Mouse (Mus musculus): ENCODE results near the gene Chd5.

Gene Chd5

DNA sequence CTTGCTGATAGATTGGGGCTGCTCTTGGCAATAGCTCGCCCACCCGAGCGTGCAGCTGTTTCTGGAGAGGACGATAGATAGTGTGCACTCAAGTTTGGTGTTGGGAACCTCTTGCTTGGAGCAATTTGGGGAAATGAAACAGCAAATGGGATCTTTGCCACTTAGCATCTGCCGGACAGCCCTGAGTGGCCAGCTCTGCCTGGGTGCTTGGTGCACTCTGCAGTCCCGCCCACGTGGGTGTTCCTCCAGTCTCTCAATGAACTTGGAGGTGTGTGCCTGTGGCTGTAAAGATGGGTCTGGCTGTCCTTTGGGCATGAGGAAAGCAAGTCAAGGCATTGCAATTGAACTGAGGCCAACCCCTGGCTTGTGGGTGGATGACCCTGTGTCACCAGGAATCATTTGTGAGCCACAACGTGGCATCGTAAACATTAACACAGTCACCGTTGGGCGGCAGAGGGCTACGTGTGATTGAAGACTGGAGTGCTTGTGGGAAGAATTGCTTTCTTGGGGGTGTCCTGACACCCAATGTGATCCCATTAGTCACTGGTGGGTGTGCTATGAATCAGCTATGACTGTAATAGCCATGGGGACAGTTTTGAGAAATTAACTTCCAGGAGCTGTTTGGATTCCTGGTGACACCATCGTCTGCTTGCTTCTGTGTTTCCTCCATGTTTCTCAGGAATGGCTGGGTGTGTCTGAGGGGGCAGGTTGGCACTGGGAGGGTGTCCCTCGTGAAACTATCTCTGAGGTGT, 15.6 kb downstream of the Chd5 start:
- no peak for DNase-seq (ENCODE audit: low read depth, low spot score)

DNA sequence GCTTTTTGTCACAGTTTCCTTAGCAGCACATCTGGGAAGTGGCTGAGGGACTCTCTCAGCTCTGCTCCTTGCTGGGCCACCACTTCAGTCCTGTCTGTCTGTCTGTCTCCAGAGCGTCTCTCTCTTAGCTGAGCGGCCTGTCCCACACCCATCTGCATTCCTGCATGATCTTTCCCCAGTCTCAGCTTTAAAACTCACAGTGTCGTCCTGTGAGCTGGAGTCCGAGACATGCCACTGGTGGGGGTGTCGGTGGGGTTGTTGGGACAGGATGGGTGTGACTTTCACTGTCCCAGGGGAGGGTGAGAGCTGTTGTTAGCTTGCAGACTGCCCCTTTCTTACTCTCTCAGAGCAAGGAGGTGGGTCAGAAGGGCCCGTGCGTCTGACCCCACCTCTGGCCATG, 17.2 kb downstream of the Chd5 start:
- DNase-seq (ENCODE audit: low read depth, low spot score) = no peak

DNA sequence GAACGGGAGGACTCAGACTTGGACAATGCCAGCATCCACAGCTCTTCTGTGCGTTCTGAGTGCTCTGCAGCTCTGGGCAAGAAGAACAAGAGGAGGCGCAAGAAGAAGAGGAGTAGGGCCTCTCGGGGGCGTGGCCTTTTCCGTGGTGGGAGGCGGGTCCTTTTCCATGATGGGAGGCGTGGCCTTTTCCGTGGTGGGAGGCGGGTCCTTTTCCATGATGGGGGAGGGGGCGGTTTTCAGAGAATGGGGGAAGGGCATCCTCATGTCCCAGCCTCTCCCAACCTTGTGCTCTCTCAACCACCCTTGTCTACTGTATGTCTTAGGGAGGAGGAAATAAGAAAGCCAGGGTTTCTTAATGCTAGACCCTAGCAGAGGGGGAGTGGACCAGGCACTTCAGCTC, 21.2 kb downstream of the Chd5 start:
- no peak for DNase-seq (ENCODE audit: low read depth, low spot score)

DNA sequence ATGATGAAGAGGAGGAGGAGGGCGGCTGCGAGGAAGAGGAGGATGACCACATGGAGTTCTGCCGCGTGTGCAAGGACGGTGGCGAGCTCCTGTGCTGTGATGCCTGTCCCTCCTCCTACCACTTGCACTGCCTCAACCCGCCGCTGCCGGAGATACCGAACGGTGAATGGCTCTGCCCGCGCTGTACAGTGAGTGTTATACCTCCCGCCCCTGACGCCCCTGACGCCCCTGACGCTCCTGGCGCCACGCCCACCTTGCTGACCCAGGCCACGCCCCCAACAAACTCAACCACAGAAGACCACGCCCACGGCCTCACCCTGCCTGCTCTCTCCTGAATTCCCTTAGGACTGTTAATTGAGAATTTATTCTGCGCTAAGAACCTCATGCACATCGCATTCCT, 22.4 kb downstream of the Chd5 start:
- DNase-seq (ENCODE audit: low read depth, low spot score) = no peak

DNA sequence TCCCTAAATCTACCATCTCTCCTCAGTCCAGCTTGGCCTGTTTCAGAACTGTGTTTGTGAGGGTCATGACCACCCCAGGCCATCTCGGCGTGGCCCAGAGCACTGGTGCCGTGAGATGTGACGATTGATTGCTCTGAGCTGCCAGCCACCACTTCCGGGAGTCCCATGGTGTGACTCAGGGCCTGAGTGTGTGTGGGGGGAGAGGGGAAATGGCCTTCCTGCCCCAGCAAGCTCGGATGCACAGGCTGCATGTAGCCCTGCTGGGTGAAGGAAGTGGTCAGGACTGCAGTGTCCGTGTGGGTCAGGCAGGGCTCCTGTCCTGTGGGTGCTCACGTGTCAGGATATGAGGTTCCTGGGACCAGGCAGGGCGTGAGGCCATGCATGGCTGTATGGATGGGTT, 23.7 kb downstream of the Chd5 start:
- DNase-seq (ENCODE audit: low read depth, low spot score) = no peak

DNA sequence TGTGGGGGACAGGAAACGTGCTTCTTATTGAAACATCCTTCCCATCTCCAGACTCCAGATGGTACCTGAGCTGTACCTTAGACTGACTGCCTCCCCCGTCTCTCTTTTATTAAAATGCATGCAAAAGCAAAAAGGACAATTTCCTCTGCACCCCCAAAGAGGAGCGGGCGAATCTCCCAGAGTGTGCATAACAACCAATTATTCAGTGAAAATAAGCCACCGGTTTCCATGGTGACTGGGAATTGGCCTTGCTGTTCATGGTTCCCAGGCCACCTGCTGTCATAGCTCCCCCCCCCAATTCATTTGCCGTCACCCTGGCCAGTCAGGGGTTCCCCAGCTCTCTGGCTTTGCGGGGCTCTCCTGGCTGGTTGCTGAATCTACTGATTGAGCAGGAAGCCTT, 26.8 kb downstream of the Chd5 start:
- no peak for DNase-seq (ENCODE audit: low read depth, low spot score)

DNA sequence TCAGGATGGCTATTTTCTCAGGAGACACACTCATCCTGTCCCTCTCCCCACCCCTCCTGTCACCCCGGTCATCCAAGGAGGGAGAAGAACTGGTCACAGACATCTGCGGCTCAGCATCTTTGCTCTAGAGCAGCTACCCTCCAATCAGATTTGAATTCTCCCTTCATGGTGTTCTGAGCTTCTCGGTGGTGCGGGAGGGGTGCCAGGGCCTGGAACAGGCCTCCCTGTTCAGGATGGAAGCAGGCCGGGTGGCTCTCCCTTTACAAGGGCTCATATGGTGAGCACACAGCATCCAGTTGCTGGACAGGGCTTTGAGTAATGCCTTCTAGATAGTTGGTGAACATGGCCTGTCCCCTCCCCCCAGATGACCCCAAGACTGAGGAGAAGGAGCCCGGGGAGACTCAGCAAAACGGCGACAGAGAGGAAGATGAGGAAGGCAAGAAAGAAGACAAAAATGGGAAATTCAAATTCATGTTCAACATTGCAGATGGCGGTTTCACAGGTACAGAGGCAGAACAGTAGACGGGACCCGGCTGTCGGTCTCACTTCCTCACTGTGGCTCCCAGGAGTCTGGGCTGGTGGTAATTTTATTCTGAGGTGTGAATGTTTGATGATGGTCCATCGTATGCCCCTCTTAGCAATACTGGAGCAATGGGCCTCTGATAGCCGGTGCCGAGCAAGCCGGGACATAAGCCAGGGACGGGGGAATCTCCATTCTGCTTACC, 44.2 kb downstream of the Chd5 start:
- no peak for DNase-seq (ENCODE audit: low read depth, low spot score)

DNA sequence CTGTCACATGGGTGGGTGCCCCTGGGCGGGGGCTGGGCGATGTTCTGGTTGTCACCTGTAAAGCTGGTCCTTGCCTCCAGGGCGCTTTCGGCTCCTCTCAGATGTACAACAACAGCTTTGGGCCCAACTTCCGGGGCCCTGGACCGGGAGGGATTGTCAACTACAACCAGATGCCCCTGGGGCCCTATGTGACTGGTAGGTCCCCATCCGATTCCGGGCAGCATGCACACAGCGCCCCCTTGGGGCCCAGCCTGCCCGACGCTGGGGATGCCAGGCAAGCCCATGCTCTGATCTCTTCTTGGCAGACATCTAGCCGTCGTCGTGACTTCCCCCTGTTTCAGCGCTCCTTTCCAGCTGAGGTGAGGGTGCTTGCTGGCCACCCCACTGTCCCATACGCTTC, 47.2 kb downstream of the Chd5 start:
- DNase-seq (ENCODE audit: low read depth, low spot score) = no peak

DNA sequence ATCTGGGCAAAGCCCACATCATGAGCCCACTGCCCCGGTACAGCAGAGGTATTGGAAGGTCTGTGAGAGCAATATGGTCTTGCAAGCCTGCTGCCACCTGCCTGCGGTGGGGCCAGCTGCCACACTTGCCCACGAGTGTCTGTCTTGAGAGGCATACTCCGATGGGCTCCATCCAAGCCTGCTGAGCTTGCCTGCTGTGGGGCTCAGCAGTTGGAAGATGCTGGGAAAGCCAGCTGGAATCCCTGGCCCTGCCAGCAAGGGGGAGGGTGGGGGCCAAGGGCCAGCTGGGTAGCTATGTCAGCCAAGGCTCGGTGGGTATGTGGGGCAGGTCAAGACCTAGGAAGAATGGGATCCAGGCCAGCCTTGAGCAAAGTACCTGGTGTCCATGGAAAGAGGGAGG, 53.7 kb downstream of the Chd5 start:
- no peak for DNase-seq (ENCODE audit: low read depth, low spot score)

DNA sequence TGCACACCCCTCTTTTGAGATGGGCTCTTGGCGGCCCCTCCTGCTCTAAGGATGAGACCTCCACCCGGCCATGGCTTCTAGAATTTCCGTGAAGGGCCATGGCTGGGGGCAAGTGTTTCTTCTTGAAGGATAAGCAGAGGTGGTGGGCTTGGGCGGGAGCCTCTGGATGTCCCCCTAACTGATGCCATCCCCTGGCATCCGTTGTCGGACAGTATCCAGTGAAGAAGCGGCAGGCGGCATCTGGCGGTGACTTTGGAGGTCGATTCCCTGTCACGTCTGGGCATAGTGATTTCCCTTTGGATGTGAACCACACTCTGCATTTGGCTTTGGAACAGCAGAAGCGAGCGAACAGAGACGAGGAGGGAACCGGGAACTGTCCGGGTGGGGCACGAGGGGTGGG, 54.2 kb downstream of the Chd5 start:
- no peak for DNase-seq (ENCODE audit: low read depth, low spot score)

DNA sequence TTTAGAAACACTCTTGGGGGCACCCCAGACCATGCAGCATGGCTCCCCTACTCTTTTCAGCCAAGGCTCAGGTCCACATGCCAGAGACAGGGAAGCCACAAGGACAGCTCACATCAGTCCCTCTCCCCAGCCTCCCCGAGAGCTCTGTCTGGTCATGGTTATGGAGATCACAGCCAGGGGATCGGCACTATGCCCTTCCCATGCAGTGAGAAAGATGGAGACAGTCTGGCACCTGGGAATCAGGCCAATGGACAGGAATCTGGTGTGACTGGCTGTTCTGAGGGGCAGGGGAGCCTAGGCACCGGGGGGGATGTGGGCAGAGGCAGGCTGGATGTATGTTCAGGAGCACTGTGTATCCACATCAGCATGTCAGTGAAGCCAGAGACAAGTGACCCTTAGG, 60.5 kb downstream of the Chd5 start:
- DNase-seq (ENCODE audit: low read depth, low spot score) = no peak

DNA sequence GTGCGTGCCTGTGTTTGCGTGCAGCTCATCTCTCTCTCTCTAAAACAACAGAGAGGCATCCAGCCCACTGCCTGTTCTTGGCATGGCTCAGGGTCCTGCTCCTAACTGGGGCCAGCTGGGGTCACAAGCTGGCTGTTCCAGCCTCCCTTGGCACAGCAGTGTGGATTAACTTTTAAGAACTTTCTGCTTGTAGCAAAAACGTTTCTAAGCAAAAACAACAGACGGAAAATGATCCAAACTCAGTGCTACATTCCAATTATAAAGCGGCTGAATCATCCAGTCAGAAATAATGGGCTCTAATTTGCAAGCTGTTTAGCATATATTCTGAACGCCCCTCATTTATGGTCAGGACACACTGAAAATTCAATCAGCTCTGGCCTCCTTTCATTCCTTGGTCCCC, 66.7 kb downstream of the Chd5 start:
- no peak for DNase-seq (ENCODE audit: low read depth, low spot score)

DNA sequence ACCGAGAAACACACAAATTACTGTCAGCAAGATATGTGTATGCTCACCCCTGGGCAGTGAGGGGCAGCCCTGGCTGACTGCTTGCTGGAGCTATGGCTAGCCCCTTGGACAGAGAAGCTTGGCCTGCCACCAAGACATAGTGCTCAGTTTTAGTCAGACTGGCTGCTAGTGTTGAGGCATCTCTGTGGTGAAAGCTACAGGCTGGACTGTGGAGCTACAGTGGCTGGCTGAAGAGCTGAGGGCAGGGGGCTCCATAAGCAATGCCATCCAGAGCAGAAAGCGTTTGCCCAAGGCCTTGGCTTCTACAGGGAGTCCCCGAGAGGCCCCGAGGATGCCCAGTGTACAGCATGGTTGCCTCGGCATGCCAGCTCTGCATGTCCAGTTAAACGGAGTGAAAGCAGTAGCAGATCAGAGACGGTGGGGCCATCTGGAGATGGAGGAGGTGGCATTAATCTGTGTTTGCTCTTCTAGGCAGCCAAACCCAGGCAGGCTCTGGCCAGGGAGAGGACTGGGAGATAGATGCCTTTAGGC, 67.3 kb downstream of the Chd5 start:
- no peak for DNase-seq (ENCODE audit: low read depth, low spot score)

DNA sequence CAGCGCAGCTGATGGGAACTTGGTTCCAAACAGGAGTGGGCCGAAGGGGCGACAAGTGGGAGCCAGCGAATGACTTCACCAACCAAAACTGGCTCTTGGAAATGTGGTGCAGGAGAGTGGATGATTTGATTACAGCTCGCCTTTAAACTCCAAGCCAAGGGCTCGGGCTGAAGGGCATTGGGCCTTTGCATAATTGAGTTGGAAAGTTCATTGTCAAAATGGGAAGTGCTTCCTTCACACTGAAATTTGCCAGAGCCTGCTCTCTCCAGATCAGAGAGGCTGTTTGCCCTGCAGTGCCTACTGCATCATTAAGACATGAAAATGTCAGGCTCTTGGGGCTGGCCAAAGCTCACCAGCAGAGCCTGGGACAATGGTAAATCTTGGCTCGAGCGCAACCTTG, 68.1 kb downstream of the Chd5 start:
- DNase-seq (ENCODE audit: low read depth, low spot score) = no peak

DNA sequence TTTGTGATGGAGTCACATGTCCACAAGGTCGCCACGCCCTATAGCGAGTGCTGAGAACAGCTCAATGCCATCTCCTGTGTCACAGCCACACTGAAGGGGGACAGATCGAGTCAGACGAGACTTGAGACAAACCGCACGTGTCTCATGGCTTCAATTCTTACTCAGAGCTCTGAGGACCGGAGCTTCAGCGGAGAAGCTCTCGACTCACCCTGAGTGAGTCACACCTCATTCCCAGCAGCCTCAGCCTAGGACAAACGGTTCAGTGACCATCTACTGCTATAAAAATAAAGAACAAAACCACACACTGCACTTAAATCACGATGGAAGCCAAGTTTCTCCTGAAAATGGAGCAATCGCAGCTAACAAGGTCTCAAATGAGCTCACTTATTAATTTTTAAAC, 72.5 kb downstream of the Chd5 start:
- no peak for DNase-seq (ENCODE audit: low read depth, low spot score)

DNA sequence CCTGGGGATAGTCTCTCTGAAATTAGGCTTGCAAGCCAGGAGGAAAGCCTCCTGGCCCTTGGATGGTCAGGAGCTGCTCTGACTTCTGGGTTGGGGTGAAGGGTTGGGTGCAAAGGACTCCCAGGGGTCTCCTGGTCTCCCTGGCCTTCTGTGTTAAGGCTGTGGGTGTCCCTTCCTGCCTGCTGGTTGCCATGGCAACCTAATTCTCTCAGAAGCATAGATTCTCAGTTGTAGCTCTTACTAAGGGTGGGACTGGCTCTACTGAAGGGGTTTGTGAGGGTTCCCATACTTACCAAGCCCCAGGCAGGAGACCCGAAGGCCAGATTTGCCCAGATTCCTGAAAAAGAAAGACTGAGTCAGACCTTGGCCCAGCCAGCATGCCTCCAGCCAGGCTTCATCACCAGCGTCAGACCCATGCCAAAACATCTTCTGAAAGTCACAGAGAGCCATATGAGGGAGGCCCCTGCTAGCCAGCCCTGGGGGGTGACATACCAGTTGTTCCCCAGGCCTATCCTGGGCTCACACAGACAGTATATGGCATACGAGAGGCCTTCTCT, 74.2 kb downstream of the Chd5 start:
- DNase-seq (ENCODE audit: low read depth, low spot score) = no peak

DNA sequence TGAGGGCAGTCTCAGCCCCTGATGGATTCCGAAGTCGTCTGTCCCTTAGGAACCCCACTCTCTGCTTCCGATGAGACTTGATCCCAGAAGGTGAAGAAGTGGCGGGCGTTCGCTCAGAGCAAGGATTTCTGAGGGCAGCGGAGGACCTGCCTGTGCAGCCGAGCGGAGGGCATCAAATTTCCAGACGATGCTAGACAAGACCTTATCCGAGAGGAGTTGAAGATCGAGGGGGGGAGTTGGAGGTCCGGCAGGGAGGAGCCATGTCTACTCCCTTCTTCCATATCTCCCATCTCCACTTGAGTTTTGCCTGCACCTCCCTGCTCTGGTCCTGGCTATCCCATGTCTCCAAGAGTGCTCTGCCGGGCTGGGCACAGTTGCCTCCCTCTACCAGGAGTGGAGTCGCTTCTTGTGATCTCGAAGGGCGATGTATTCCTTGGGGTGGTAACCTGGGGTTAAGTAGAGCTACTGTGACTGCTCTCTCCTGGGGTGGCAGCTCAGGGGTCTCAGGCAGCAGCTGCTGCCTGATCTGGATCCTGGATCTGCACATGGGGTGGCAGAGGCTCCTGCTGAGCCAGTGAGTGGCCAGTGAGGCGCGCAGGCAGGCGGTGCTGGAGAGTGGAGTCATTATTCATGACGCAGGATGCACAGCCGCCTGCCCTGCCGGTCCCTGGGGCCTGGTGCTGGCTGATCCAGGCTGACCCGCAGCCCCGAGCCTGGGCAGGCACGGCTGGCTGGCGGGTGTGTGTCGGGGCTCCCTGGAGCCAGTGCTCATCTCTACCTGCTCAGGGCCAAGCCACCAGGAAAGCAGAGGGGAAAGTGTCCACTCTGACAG, 80.0 kb downstream of the Chd5 start:
- DNase-seq (ENCODE audit: low read depth, low spot score) = no peak

DNA sequence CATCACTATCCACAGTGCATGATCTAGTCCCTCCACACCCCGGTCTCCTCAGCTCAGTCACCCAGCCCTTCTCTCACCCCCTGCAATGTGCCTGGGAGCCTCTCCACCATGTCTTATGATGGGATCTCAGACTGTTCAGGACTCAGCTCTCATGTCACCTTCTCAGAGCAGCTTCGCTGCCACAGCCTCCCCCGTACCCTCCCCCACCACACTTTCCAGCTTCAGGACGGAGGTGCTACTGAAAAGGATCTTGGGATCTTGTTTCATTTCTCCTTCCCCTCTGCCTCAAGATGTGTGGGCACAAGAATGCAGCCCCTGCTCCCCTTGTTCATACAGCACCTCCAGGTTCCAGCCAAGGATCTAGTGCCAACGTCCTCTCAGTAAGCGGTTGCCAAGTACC, 85.1 kb downstream of the Chd5 start:
- DNase-seq (ENCODE audit: low read depth, low spot score) = no peak

DNA sequence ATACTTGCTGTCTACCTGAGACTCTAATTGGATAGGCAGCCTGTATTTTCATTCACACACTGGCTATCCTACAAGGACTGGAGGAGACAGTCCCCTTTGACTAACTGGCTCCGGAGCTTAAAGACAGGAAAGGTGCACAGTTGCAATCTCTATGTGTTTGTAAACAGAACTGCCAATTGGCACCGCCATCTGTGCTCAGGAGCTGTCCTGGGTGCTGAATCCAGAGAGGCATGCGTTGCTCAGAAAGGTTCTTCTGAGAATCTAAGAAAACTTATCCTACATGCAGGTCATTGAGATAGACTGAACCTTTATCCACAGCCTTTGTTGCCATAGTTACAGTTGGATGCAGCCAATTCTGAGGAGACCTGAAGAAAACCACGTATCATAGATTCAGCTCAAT, 85.9 kb downstream of the Chd5 start:
- no peak for DNase-seq (ENCODE audit: low read depth, low spot score)

DNA sequence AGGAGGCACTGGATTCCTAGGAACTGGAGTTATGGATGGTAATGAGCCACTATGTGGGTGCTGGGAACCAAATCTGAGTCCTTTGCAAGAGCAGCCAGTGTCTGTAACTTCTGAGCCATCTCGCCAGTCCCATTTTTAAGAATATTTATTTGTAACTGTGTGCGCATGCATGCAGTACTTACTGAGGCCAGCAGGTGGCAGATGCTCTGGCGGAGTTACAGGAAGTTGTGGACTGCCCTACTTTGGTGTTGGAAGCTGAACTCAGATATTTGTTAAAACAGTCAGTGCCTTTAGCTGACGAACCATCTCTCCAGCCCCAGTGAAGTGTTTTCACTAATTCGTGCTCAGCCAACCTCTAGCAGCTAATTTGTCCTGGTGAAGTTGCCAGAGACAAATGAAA, 86.5 kb downstream of the Chd5 start:
- no peak for DNase-seq (ENCODE audit: low read depth, low spot score)

DNA sequence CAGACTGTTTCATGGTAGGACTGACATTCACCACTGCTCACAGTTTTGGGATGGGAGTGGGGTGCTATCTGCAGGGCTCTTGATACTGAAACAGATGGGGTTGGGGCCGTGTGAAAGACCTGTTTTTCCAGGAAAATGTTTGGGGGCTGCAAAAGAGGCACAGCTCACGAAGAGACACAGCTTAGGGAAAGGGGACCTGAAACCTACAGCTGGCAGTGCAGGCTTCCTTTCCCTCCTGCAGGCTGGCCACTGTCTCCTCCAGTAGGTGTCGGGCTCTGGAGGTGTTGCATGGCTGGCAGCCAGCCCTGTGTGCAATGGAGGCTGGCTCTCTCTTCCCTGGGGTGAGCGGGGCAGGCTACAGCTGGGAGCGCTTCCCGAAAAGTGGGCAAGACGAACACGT, 89.8 kb downstream of the Chd5 start:
- DNase-seq (ENCODE audit: low read depth, low spot score) = no peak

DNA sequence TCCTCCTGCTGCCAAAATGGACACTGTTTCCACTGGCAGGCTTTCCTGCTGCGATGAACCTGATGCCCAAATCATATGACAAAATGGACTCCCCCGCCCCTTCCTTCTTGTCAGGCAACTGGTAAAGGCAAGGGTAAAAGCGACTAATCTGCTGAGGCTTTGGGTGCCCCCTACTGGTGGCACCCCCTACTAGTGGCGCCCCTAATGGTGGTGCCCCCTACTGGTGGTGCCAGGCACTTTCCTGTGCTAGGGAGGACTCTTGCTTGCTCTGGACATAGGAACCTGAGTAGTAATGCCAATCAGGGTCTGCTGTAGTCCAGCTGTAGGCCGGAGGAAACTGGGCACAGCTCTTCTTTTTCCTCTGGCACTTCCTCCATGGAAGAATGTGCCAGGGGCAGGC, 93.9 kb downstream of the Chd5 start:
- no peak for DNase-seq (ENCODE audit: low read depth, low spot score)
